Mouse (Mus musculus) T-helper 2 cell (primary cell): Measurements from ENCODE around the gene Iffo2.

Experiments
- in situ Hi-C: fragments of 300-600 bp; cut with MboI, MseI; formaldehyde crosslinking; loops from one replicate; pipeline ENCODE4 v1.15.1; 2025; ENCODE audit warnings: high pct_unique_total_duplicates

Iffo2 gene

DNA sequence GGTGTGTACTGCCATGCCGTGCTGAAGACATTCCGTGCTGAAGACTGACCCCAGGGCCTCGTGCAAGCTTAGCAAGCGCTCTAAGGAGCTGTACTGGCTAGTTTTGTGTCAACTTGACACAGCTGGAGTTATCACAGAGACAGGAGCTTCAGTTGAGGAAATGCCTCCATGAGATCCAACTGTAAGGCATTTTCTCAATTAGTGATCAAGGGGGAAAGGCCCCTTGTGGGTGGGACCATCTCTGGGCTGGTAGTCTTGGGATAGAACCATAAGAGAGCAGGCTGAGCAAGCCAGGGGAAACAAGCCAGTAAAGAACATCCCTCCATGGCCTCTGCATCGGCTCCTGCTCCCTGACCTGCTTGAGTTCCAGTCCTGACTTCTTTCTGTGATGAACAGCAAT is at the start of gene Iffo2:
Iffo2 (plus strand) TSS at position 301 of the 400 bp plus-strand sequence.
- in situ Hi-C loops = loop anchor here (25.0 kb wide), 1 partner anchor 307 kb away; the partner anchor contains the start of gene Pax7

DNA sequence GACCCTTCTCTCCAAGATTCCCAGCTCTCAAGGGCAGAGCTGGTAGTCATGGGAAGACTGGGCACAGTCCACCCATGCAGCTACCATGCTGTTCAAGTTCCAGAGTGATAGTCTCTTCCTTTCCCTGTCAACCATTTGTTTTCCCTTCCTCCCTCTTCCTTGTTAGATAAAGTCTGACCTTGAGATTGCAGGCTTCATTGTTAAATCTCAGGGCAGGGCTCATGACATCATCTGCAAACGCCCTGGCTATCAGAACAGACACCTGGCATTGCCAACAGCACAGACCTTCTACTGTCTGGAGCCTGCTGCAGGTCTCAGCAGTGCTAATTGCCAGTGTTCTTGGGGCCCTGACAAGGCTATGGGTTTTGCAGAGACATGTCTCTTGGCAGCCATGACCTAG is 48.9 kb upstream of the Iffo2 start:
- in situ Hi-C loops = no loop called here

DNA sequence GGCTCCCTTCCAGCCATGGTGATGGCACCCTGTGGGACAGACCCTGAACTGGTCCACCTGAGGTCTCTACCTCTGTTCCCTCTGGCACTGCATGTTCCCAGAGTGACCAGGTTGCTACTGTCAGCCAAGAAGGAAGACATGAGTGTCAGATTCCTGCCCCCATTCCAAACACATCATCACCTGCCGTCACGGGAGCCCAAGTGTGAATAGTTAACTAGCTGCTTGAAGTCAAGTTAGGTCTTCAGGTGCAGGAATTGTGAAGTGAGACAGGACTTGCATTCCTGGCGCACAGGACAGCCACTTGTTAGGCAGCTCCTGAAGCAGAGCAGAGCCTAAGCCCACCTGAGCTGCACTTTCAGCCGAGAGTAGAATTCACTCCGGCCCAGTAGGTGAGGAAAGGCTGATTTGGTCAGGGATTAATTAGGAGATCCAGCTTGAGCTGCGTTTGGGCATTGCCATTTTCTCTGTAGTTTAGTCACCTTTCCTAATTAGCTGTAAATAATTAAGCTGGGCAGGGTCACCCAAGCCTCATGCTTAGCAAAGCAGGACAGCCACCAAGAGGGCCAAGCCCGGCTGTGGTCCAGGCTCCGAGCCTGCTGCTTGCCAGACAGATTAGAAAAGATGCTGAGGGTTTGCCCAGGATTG is 46.8 kb upstream of the Iffo2 start:
- in situ Hi-C loops = no loop called here

DNA sequence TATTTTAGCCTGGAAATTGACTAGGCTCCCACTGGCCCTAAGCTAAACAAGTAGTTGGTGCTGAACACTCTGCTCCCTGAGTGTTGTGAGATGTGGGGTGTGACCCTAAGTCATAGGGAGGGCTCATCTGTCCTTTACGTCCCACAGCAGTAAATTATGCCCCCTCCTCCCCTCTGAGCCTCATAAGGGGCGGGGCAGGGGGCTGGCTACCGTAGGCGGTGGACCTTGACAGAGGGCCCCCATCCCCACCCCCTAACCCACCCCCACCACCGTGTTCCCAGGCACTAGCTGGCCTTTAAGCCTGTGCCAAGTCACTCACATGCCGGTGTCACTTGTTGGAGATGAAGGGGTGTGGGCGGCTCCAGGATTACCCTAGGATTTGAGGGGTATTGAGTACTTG is 45.9 kb upstream of the Iffo2 start:
- in situ Hi-C loops = no loop called here

DNA sequence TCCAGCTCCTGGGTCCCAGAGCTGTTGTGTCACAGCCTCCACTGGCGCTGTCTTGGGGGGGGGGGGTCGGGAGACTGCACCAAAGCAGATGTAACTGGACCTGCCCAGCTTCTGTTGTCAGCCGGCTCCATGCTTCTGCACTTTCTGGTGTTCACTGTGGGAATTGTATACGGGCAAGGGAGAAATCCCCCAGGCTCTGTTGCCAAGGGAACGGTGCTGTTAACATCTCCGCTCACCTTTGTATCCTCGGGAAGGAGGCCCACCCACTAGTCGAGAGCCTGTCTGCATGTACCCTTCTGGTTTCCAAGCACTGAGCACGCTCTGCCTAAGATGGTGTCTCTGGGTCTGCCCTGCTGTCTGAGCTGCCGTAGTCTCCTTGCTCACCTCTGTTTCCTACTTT is 43.3 kb upstream of the Iffo2 start:
- in situ Hi-C loops = no loop called here

DNA sequence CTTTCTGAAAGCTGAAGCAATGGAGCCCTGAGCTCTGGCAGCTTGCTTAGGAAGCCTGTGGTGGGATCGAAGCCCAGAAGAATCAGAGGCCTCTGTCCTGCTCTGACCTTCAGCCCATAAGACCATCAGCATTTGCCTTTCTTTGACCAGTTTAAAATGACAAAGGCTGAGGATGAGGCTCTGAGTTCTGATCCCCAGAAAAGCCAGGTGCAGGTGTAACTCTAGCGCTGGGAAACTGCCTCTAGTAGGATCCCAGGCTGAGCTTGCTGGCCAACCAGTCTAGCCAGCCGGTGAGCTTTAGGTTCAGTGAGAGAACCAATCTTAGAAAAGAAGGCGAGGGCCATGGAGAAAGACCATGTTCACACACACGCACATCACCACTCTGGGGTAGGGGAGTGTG is 42.0 kb upstream of the Iffo2 start:
- in situ Hi-C loops = no loop called here

DNA sequence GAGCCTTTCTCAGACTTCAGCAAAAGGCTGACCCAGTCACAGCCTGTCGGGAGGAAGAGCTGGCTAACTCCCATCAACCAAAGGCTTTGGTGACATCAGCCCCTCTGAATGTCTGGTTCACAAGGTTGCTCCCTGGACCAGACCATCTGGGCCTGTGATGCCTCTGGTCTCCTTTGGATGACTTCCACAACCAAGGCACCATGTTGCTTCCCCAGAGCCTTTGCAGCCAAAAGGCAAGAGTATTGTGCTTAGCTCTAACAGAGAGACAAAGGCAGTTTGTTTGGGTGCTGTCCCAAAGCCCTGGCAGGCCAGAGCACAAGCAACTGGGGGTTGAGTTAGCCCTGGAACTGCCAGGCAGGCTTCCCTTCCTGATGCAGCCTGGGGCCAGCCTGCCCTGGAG is 40.4 kb upstream of the Iffo2 start:
- in situ Hi-C loops = no loop called here

DNA sequence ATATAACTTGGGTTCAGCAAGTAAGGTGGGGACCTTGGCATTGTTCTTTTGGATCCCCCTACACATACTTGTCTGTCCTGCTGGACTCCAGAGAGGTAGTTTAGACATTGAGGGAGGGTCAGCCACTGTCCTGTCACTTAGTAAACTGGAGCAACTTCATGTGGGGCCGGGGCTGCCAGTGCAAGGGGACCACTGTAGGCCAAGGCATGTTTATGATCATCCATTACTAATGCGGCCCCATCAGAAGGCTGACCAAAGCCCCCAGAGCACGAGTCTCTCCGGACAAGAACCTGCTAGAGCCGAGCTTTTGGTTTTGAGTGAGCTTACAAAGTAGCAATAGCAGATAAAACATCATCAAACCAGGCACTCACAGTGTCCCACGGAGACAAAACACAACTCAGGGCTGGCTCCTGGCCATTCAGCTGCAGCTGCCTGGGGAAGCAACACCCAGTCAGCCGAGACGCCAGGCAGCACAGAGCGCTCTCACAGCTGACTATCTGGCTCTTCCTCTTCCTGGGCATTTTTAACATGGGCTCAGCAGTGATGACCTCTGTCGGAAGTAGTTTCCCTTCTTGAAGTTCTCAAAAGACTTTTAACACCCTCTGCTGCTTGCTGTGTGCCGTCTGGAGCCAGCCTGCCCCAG is 39.8 kb upstream of the Iffo2 start:
- in situ Hi-C loops = no loop called here

DNA sequence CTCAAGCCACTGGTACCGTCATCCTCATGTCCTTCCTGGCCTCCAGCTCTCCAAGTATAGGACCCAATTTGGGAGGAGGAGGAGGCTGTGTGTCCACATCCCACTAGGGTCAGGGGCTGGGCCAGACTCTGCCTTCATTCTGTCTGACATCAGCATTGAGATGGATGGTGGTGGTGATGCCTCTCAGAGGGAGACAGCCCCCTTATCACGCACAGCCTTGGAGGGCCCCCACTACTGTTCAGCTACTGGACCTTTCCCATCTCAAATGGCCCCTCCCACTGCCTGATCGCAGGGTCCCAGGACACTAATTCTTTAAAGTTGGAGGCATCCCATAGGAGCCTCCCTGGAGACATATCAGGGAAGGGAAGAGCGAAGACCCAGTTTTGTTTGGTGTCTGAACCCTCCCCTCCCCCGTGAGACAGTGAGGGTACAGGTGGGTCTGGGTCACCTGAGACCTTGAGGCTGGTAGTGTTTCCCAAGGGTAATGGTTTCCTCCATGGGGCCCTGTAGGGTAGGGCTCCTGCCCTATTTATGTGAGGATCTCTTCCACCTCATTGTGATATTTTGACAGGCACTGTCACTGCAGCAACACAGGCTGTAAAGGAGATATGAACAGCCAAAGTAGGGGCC is 38.7 kb upstream of the Iffo2 start:
- in situ Hi-C loops = no loop called here

DNA sequence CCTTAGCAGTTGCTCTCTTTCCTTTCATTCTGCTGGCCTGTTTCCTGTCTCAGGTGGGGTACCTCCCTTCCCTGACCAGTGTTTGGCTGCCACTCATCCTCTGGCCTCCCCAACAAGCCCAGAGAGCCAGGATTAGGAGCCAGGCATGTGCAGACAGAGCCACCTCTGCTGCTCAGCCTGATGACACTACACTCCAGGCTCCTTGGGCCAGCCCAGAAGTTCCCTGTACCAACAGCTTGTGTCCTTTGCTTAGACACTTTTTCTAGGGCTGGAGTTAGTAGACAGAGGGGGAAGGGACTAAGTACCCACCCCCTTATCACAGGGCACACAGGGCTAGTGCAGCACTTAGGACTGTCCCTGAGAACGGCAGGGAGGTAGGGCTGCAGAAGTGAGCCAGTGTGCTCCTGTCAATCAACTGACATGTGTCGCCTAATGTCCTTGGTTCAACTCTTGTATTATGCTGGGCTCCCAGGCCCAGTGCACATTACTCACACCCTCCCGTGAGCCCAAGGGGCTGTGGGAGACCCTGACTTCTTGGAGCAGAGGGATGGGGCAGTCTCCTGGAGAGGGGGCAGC is 38.0 kb upstream of the Iffo2 start:
- in situ Hi-C loops = no loop called here

DNA sequence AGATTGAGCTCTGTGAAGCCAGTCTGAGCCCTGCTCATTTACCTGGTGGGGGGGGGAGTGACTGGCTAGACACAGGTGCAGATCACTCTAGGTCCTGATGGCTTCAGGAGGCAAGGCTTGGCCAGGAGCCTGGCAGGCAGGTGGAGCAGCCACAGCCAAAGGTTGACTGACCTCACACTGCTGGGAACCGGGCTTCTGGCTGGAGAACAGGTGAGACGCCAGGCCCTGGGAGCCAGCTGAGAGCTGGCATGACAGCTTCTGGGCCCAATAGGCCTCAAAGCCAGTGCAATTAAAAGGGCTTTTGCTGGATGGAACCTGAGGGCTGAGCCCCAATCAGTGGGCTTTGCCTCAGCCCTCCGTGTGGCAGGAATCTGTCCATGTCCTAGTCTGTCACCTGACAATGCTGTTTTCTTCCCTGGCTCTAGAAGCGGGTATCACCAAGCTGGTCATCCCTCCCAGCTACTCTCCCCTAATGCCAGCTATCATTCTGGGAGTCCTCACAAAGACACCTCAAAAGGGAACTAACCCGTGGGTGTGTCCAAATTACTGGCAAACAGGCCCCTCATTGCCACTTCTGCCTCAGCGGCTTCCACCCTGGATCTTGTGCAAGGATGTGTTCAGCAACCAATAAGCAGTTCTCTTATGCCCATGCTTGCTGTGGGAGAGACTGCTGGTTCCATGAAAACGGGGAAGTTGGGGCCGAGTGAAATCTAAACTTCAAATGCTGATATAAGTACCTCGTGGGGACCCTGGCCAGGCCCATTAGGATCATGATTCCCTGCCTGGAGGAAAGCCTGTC is 36.9 kb upstream of the Iffo2 start:
- in situ Hi-C loops = no loop called here

DNA sequence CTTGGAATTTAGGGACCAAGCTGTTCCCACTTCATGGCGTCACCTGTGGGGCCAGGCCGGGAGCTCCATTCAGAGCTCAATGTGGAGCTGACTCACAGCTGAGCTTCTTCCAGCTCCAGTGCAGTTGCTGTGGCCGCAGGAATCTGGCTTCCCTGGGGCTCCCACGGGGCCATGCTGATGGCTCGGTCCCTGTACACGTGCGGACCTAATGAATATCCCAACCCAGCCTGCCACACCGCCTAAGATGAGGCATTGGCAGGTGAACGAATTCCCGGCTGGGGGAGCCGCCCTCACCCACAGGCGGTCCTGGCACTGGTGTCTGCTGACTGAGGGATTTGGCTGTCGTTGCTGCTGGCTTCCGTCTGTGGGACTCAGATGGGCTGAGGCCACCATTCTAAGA is 29.5 kb upstream of the Iffo2 start:
- in situ Hi-C loops = no loop called here

DNA sequence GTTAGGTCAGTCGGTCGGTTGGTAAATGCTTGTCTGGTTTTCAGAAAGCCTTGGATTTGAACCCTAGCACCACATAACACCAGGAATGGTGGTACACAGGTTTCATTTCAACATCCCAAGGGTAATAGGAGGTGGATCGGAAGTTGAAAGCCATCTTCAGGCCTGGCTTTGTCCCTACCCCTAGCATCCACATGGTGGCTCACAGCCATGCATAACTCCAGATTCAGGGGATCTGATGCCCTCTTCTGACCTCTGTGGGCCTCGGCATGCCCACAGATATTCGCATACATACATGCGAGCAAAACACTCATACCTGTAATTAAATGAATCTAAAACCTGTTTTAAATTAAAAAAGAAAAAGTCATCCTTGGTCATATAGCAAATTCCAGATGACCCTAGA is 28.6 kb upstream of the Iffo2 start:
- in situ Hi-C loops = no loop called here

DNA sequence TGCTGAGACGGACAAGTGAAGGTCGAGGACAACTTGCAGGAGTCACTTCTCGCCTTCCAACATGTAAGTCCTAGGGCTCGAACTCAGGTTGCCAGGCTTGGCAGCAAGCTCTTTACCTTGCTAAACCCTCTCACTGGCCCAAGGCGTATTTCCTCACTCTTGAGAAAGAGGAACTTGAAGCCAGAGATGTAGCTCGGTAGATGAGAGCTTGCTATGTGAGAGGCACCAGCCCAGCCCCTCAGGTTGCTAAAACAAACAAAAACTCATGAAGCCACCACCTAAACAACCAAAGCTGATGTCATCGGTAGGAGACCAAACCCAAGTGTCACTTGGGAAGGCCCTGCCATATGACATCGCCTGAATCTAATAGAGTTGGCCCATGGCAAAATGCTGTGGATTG is 26.4 kb upstream of the Iffo2 start:
- in situ Hi-C loops = no loop called here

DNA sequence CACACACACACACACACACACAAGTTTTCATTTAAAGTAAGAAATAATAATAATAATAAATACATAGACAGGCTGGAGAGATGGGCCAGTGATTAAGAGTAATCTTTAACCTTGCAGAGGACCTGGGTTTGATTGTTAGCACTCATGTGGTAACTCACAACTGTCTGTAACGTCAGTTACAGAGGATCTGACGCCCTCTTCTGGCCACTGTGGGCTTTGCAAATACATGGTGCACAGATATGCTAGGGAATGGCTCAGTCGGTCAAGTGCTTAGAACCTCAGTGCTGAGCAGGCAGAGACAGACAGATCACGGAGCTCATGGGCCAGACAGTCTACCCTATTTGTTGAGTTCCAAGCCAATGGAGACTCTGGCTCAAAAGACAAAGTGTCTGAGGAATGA is 24.6 kb upstream of the Iffo2 start:
- in situ Hi-C loops = no loop called here

DNA sequence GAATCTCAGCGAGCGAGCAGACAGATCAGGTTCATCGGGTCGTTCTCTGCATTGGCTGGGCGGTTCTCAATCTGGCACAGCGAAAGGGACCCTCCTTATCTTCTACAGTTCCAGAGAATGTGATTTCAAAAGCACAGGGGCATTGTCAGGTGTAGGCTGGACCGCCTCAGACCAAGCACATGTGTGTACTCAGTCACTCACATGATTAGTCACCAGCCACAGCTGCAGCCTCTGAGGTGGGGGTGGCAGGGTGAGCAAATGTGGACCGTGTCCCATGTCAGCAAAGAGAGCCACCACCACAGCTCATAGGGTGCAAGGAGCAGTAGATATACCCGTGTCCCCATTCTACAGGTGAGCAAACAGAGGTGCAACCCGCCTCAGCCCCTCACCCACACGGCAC is 23.6 kb upstream of the Iffo2 start:
- in situ Hi-C loops = no loop called here

DNA sequence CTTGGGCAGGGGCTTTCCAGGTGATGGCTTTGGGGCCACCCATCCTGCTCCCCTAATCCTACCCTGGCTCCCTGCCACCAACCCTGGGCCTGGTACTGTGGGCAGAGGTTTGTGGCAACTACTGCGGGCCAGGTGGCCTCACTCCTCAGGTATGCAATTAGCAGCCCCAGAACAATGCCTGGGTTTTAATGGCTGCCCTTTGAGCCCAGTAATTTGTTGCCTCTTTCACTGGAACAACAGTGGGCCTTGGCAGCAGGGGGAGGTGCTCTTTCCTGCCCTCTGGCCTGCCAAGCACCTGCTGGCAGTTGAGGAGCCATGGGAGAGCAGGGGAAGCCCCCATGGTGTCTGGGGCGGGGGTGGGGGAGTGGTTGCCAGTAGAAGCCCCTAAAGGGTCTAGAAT is 21.3 kb upstream of the Iffo2 start:
- in situ Hi-C loops = no loop called here

DNA sequence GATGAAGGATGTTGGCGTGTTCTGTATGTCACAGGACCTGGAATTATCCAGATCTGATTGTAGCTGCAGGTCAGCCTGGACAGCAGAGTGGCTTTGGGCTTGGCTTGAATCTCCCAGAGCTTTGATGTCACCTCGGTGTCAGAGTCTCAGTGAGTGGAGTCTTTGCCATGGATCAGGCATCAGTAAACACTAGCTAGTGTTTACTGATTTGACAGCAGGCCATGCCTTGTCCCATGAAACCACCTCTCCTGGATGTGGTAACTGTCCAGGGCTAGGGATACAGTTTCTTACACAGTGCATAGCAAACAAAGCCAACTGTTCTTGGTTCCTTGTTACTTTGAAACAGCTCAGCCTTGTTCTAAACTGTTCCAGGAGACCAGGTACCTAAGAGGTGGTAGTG is 18.8 kb upstream of the Iffo2 start:
- in situ Hi-C loops = loop anchor here (5.0 kb wide), 1 partner anchor 51 kb away; no protein-coding TSS in a partner anchor

DNA sequence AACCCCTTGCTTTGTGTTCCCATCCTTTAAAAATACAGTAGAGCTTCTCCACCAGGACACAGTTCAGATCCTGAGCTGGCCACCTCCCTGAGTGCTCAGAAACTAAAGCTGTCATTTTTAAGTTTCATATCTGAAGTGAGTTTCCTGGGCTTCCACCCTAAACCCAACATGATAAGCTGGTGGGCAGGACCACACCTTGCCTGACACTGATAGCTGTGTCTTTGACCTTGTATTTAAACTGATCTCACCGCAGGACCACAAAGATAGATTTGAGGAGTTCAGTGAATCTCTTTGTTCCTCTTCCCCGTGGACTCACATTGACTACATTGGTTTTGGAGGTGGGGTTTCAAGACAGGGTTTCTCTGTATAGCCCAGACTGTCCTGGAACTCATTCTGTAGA is 17.4 kb upstream of the Iffo2 start:
- in situ Hi-C loops = loop anchor here (5.0 kb wide), 1 partner anchor 49 kb away; no protein-coding TSS in a partner anchor

DNA sequence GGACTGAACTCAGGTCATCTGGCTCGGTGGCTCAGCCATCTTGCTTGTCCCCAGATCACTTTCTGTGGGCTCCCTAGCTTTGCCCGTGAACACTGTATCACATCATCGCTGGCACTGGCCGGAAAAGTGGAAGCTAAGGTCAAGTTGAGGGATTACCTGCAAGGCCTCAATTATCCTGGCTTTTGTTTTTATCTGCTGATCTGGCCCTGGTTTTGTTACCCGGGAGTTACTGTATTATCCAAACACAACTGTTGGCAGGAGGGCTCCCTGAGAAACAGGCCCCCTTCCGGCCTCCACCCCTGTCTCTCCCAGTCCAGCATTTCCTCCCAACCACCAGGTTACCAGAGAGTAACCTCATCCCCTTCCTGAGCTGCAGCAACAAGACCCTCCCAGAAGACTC is 11.1 kb upstream of the Iffo2 start:
- in situ Hi-C loops = no loop called here

DNA sequence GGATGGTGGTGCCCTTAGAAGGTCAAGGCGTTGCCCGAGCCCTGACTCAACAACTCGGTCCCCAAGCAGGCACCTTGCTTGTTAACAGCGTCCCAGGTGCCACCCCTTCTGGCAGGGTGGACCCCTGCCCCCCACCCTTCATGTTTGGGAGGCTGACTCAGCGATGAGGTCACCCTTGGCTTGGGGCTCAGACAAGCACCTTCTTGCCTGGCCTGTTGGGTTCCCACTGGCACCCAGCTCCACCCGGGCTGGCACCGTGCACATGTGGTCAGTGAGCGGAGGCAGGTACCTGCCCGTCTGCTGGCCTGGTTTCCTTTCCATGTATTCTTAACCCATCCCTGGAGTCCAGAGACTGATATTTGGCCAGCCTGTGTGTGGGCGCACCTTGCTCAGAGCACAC is 8.4 kb upstream of the Iffo2 start:
- in situ Hi-C loops = no loop called here

DNA sequence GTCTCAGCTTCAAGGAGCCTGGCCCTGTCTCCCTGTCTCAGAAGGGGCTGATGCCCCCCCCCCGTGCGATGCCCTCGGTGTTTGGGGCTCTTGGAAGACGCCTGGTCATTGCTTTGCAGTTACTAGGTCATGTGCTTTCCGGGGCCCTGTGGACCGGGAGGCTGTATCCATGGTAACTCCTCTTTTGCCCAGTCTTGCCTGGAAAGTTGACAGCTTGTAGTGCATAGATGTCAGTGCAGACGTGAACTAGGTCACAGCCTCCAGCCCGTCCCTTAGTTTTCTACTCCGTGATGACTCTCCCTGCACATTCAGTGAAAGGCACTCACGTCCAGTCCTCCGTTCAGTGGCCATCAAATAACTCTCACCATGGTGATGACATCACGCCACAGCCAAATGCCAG is 3.9 kb upstream of the Iffo2 start:
- in situ Hi-C loops = loop anchor here (25.0 kb wide), 1 partner anchor 311 kb away; the partner anchor contains the start of gene Pax7
